Mouse (Mus musculus): ENCODE data around the gene Slc46a1.

DNA sequence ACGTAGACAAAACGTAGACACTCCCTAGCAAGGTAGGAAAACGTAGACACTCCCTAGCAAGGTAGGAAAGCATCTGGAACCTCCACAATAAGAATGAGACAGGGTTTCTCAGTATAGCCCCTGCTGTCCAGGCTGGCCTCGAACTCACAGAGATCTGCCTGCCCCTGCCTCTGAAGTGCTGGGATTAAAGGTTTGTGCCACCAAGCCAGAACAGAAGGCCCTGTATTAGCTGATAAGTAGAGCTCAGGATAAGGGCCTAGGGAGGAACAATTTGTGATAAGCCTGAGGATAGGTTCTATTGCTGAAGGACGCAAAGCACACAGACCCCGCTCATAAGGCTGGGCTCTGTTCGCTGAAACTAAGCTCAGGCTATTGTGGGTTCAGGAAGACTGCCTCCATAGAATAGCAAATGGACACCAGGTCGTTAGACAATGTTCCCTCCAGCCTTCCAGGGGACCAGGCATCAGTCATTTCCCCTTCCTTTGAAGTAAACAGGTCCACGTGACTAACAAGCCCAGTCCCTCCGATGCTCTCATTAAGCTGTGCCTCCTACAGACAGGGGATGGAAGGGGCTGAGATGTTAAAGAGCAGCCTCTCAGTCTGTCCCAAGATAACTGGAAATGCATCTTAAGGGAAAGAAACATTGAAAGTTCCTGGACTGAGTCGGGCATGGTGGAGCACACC, 35.2 kb upstream of the Slc46a1 start:
- no peak for TF ChIP-seq EP300 (IDR thresholded peaks at IDR 0.05; ENCODE audit: low read depth)
- no peak for TF ChIP-seq CTCF (IDR thresholded peaks at IDR 0.05; ENCODE audit: low read depth)
